Mouse (Mus musculus) heart, postnatal 0 days (tissue): ENCODE results near the gene Fbf1. TPM values are rescaled to one million over a fixed set of nuclear protein-coding genes. Genes with fewer than 3 reads are reported as not detected.

ENCODE experiments used
- ATAC-seq: fragments of 200-750 bp; cut with Nextera tagmentation; 2 replicates; pipeline ENCODE4 v1.8.0; 2017; ENCODE audit warnings: low read depth, moderate number of reproducible peaks, moderate library complexity; ENCODE audit not compliant: insufficient read depth
- DNase-seq: peaks from one replicate; pipeline ENCODE4 v3.0.0-alpha.2; 2016; ENCODE audit warnings: low spot score
- H3K27ac ChIP-seq: fragments of 300-500 bp; sonication (generic); 2 replicates; pipeline ENCODE4 v1.5.1; 2014; ENCODE audit warnings: low read depth, mild to moderate bottlenecking
- H3K27me3 ChIP-seq: fragments of 300-500 bp; sonication (generic); 2 replicates; pipeline ENCODE4 v1.6.1; 2014; ENCODE audit warnings: low read length, mixed read lengths; ENCODE audit not compliant: control insufficient read depth, insufficient read depth
- H3K36me3 ChIP-seq: fragments of 300-500 bp; sonication (generic); replicated peaks from 2 replicates; pipeline ENCODE4 v1.6.1; 2014; ENCODE audit warnings: low read length, mixed read lengths; ENCODE audit not compliant: control insufficient read depth, insufficient read depth
- H3K4me1 ChIP-seq: fragments of 300-500 bp; sonication (generic); 2 replicates; pipeline ENCODE4 v1.6.1; 2014; ENCODE audit warnings: antibody characterized with exemption; ENCODE audit not compliant: control insufficient read depth, insufficient read depth
- H3K4me2 ChIP-seq: fragments of 300-500 bp; sonication (generic); 2 replicates; pipeline ENCODE4 v1.6.1; 2014; ENCODE audit warnings: low read depth, mild to moderate bottlenecking, low read length, moderate library complexity
- H3K4me3 ChIP-seq: fragments of 300-500 bp; sonication (generic); 2 replicates; pipeline ENCODE4 v1.5.1; 2014; ENCODE audit warnings: low read depth, low read length
- H3K9ac ChIP-seq: fragments of 300-500 bp; sonication (generic); replicated peaks from 2 replicates; pipeline ENCODE4 v1.6.1; 2014; ENCODE audit warnings: low read depth, low read length, mixed read lengths
- H3K9me3 ChIP-seq: fragments of 300-500 bp; sonication (generic); replicated peaks from 2 replicates; pipeline ENCODE4 v1.6.1; 2016; ENCODE audit warnings: low read length; ENCODE audit not compliant: control insufficient read depth
- CTCF ChIP-seq: IDR thresholded peaks from 2 replicates; pipeline ENCODE4 v1.5.1; 2016; ENCODE audit warnings: antibody characterized with exemption, control low read depth, low read depth
- EP300 ChIP-seq: IDR thresholded peaks from 2 replicates; pipeline ENCODE4 v1.6.1; 2016; ENCODE audit warnings: antibody characterized with exemption, low read depth
- WGBS: fragments of 180-500 bp; shearing (Covaris S2); extraction: QIAGEN DNeasy Blood & Tissue Kit; methylation state at CpG from one replicate; pipeline ENCODE4 v1.1.7; 2014; 5-methylcytosine and 5-hydroxymethylcytosine counted together
- polyA plus RNA-seq: library from polyadenylated mRNA; unstranded; fragments of >200 nt; fragmentation: Nextera tagmentation; extraction: Ambion mirVana; gene quantifications from 2 replicates; pipeline ENCODE4 v1.2.1, GENCODE M21; 2015
- total RNA-seq: library from RNA; depleted of rRNA; stranded (reverse); fragments of >200 nt; gene quantifications from 2 replicates; pipeline ENCODE4 v1.2.3, GENCODE M21; 2014; ENCODE audit warnings: low replicate concordance

Gene Fbf1
- total and polyA plus RNA-seq, 2 experiments from 2014 or later, result 8.5 to 22.8 TPM

DNA sequence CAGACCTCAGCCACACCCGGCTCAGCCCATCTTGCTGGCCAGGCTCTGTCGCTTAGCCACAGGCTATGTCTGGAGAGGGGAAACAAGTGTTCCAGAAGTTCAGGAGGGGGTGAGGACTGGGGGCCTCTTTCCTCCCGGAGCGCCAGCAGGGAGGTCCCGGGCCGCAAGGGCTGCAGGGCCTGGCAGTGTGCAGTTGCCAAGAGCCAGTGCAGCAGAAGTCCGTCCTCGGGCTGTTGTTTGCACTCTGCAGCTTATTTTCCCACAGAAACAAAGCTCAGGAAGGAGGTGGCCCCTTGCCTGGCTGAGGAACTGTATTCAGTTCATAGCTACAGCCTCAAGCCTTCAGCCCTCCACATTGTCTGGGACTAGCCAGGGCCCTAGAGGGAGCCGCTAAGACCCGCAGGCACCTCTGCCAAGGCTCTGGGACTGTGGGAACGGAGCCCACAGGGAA lies 66.0 kb downstream of the Fbf1 start:
- peak overlapping the region; percentile 82 for H3K27ac ChIP-seq
- H3K4me3 ChIP-seq, result no peak overlapping the region
- H3K4me2 ChIP-seq, result no peak overlapping the region; the same call in 1 of the 2 replicates
- H3K9me3 ChIP-seq, result no peaks in the 10 kb centered on the region
- WGBS, result 26% methylated on average over 11 of the region's 11 CpGs
- DNase-seq (peak; percentile 77), ATAC-seq (peak; percentile 49)
- H3K27me3 ChIP-seq, result no peaks in the 10 kb centered on the region
- H3K36me3 ChIP-seq, result peaks cover 14% of the 10 kb centered on the region; the same call in 1 of the 2 replicates
- TF ChIP-seq CTCF, result 0 out of 2 replicates have a peak, but pooled peaks have one; percentile 12
- TF ChIP-seq EP300, result peak; percentile 48; the same call in 1 of the 2 replicates
- peaks cover 55% of the 10 kb centered on the region for H3K4me1 ChIP-seq
- H3K9ac ChIP-seq, result peak overlapping the region; percentile 22; the same call in 1 of the 2 replicates

DNA sequence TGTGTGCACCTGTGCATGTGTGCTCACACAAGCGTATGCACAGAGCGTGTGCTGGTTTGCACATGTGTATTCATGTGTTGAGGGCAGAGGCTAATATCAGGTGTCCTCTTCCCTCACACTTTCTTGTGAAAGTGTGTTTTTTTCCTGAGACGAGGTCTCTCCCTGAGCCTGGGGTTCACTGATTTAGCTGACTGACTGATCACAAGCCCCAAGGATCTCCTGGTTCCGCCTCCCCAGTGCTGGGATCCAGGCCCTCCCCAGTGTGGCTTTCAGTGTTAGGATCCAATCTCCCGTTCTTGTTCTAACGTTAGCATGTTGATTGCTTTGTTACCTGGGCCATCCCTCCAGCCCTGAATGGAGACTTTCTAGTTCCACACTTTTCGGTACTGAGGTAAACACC lies 67.1 kb downstream of the Fbf1 start:
- TF ChIP-seq CTCF, result no peak
- no peak overlapping the region for H3K9ac ChIP-seq
- H3K4me2 ChIP-seq, result no peak overlapping the region
- peak overlapping the region; percentile 82 for H3K27ac ChIP-seq
- DNase-seq, result no peak
- peaks cover 8% of the 10 kb centered on the region; the same call in 1 of the 2 replicates for H3K36me3 ChIP-seq
- H3K27me3 ChIP-seq, result no peaks in the 10 kb centered on the region
- no peak for ATAC-seq
- WGBS, result 73% methylated on average over 7 of the region's 7 CpGs
- no peak overlapping the region for H3K4me3 ChIP-seq
- no peaks in the 10 kb centered on the region for H3K9me3 ChIP-seq
- H3K4me1 ChIP-seq, result peaks cover 52% of the 10 kb centered on the region

DNA sequence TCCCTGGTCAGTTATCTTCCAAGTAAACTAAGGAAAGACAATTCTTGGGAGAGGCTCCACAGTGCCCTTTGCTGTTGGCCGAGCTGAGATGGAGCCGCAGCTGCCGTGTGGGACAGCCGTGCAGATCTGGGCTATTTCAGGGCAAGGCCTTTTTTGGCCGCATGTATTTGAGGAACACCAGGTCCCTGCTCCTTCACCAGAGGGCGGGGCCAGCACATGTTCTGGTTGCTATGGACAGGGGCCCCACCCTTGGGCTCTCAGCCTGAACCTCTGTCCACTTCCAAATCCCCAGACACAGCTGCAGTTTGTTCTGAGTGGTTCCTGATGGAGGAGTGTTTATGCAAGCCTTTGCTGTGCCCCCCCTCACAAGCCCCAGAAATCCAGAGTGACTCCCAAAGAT lies 67.6 kb downstream of the Fbf1 start:
- peaks cover 52% of the 10 kb centered on the region for H3K4me1 ChIP-seq
- TF ChIP-seq EP300 (0 out of 2 replicates have a peak, but pooled peaks have one; percentile 45), CTCF (no peak)
- H3K27ac ChIP-seq, result peak overlapping the region; percentile 82
- no peaks in the 10 kb centered on the region for H3K27me3 ChIP-seq
- H3K9me3 ChIP-seq, result no peaks in the 10 kb centered on the region
- DNase-seq, result peak; percentile 87
- H3K9ac ChIP-seq, result no peak overlapping the region
- peaks cover 4% of the 10 kb centered on the region; the same call in 1 of the 2 replicates for H3K36me3 ChIP-seq
- peak; percentile 57 for ATAC-seq
- no peak overlapping the region for H3K4me2 ChIP-seq
- no peak overlapping the region for H3K4me3 ChIP-seq
- WGBS, result 15% methylated on average over 6 of the region's 6 CpGs

- no peak overlapping the region for H3K4me2 ChIP-seq
- H3K4me1 ChIP-seq, result peaks cover 49% of the 10 kb centered on the region
- no peak for ATAC-seq
- DNase-seq, result no peak
- 83% methylated on average over 6 of the region's 6 CpGs for WGBS
- H3K9ac ChIP-seq, result no peak overlapping the region
- TF ChIP-seq CTCF, result no peak
- TF ChIP-seq EP300, result no peak
- no peaks in the 10 kb centered on the region for H3K9me3 ChIP-seq
- no peaks in the 10 kb centered on the region for H3K36me3 ChIP-seq
- H3K27ac ChIP-seq, result peak overlapping the region; percentile 82
- no peaks in the 10 kb centered on the region for H3K27me3 ChIP-seq
- no peak overlapping the region for H3K4me3 ChIP-seq
Observed at GRCm38 (mm10) chr11:116099462-116099861, 68.5 kb downstream of the Fbf1 start.

DNA sequence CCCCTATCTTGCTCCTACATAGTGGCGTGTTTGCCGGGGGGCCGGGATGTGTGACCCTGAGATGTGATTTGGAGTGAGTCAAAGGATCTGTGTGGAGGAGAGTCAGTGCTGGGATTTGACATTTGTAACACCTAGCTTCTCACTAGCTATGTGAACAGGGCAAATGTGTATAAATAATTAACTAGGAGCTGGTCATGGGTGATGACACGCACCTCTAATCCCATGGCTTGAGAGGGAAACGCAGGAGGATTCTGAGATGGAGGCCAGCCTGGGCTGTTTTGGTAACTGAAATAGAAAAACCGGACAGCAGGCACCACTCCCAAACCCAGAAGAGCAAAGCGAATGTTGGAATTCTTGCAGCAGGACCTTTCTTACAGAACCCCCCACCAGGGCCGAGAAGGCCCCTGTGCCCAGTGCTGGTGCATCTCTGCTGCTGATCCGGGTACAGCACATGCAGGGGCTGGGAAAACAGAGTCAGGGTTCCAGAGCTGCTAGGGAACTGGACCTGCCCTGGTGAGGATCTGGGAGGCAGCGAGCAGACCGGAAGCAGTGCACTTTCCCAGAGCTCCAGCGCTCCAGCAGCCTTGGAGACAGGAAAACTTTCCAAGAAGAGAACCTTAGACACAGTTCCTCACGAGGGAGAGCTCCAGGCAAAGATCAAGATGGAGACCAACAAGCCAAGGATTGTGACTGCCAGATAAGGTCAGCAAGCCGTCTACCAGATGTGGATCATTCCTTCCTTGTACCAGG lies 69.1 kb downstream of the Fbf1 start:
- no peak for ATAC-seq
- TF ChIP-seq CTCF (no peak), EP300 (no peak)
- 59% methylated on average over 14 of the region's 14 CpGs for WGBS
- H3K9me3 ChIP-seq, result no peaks in the 10 kb centered on the region
- H3K9ac ChIP-seq, result no peak overlapping the region
- no peak for DNase-seq
- no peaks in the 10 kb centered on the region for H3K36me3 ChIP-seq
- H3K27me3 ChIP-seq, result no peaks in the 10 kb centered on the region
- no peak overlapping the region for H3K4me3 ChIP-seq
- peak overlapping the region; percentile 82 for H3K27ac ChIP-seq
- no peak overlapping the region for H3K4me2 ChIP-seq
- H3K4me1 ChIP-seq, result peaks cover 47% of the 10 kb centered on the region
